Mouse (Mus musculus) thymus, postnatal 0 days (tissue): ENCODE results near the gene Ceacam18. TPM values are rescaled to one million over a fixed set of nuclear protein-coding genes. Genes with fewer than 3 reads are reported as not detected.
"Not testable (repeated sequence)": the region's sequence is repeated elsewhere in the genome, so short reads cannot be mapped to it uniquely, and the experiment has no call there.

ENCODE experiments used
- DNase-seq: peaks from one replicate; pipeline ENCODE4 v3.0.0-alpha.2; 2015; ENCODE audit warnings: low spot score
- polyA plus RNA-seq: library from polyadenylated mRNA; unstranded; fragments of >200 nt; fragmentation: Nextera tagmentation; extraction: Ambion mirVana; gene quantifications from 2 replicates; pipeline ENCODE4 v1.2.1, GENCODE M21; 2015

Ceacam18 gene
- polyA plus RNA-seq, 1 experiment from 2014 or later: 0.29 TPM

DNA sequence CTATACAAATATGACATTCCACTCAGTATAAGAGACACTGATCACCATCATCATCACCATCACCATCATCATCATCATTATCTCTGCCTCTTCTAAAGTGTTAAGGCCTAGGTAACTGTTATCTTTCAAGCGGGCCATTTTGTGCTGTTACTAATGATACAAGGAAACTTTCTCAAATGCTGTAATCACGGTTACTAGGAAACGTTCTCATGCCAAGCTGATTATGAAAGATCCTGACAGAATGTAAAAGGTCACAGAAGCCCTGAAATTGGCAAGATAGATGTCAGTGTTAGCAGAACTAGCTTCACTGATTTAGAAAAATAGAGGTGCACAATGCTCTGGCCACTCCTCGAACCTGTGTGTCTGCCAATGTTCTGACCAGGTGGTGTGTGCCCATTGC is 32.7 kb downstream of the Ceacam18 start:
- not testable (repeated sequence) for DNase-seq

GRCm38 (mm10) chr7:43668582-43668981 is 34.1 kb downstream of the Ceacam18 start:
- DNase-seq: peak; percentile 56

GRCm38 (mm10) chr7:43671064-43671808 is 36.7 kb downstream of the Ceacam18 start:
- no peak for DNase-seq

- peak; percentile 92 for DNase-seq
These were observed 37.5 kb downstream of the Ceacam18 start, which contains the start of gene Ctu1 for GRCm38 (mm10) chr7:43671809-43672580. Gene Ctu1, plus strand, starts transcription at chr7:43672016.

DNA sequence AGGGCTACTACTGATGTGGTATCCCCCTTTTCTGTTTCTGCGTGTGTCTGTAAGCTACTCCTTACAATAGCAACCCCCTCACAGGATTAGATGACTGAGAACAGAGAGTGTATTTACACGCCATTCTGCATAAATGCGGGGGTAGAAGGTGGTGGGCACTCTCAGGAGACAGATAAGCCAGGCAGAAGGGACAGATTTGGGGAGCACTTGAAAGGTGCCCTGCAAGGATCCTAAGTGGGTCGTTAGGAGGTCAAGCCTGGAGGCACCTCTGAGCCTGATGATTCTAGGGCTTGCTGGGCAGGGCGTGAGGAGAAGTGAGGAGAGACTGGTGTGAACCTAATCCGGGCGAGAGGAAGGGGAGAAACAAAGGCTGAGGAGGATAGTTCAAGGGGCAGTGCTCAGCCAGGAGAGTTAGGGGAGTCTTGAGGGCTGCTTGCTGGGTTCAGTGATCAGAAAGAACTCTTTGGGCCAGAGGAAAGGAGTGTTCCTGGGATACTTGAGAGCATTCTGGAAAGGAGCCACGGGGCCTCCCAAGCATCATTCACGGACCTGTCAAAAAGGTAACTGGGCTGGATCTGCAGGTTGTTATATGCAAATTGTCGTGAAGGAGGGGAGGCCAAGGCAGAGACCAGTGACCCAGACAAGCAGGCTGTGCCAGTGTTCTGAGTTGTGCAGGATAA is 38.2 kb downstream of the Ceacam18 start:
- no peak for DNase-seq

DNA sequence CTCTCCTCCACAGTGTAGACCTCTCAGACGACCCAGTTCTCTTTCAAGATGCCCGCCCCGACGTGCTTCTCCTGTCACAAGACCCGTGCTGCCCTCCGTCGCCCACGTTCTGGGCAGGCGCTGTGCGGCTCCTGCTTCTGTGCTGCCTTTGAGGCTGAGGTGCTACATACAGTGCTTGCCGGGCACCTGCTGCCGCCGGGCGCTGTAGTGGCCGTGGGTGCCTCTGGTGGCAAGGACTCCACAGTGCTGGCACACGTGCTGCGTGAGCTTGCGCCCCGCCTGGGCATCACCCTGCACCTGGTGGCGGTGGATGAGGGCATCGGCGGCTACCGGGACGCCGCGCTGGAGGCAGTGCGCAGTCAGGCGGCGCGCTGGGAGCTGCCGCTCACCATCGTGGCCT is 40.6 kb downstream of the Ceacam18 start:
- no peak for DNase-seq

GRCm38 (mm10) chr7:43678517-43678916 is 44.0 kb downstream of the Ceacam18 start:
- peak; percentile 16 for DNase-seq

- peak; percentile 53 for DNase-seq
These were observed 46.5 kb downstream of the Ceacam18 start for GRCm38 (mm10) chr7:43680960-43681359.

DNA sequence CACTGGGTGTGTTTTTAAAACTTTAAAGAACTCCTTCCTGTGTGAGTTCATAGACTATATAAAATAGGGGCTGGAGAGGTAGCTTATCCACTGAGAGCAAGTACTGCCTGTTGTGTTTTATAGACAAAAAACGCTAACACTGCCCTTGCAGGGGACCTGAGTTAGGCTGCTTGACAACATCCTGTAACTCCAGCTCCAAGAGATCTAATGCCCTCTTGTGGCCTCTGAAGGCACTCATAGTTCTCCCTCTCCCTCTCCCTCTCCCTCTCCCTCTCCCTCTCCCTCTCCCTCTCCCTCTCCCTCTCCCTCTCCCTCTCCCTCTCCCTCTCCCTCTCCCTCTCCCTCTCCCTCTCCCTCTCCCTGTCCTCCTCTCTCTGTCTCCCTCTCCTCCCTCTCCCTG is 48.0 kb downstream of the Ceacam18 start:
- not testable (repeated sequence) for DNase-seq

GRCm38 (mm10) chr7:43685088-43685487 is 50.6 kb downstream of the Ceacam18 start:
- no peak for DNase-seq

DNA sequence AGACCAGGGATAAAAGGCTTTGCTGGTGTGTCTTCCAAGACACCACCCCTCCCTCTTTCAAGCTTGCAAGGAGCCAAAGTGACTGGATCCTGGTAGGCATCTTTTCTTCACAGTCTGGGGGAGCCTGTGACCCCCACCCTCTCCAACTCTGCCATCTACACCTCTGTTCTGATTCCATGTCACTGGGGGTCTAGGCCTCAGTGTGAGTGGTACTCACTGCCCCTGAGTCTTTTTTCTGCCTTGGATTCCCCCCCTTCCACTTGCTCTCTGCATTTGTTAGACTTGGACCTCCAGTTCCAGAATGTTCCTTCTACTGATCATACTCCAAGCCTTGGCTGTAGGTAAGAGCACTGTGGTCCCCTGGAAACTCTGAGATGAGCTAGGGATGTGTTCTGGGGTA is 55.6 kb downstream of the Ceacam18 start, which contains the start of gene Klk14:
Gene Klk14 (plus strand): TSS at position 301 of the 400 bp plus-strand sequence.
- no peak for DNase-seq

Other genes with a start within 250 kb of the Ceacam18 start
- gene Siglecg, start 226.5 kb upstream of the Ceacam18 start, polyA plus RNA-seq: 0.48 and 0.49 TPM in 2 replicates
- gene Lim2, start 207.0 kb upstream of the Ceacam18 start, polyA plus RNA-seq: not detected in 2 replicates
- 94.0 and 101 TPM in 2 replicates for gene Nkg7, start 197.6 kb upstream of the Ceacam18 start, polyA plus RNA-seq
- gene Cldnd2, start 193.9 kb upstream of the Ceacam18 start, polyA plus RNA-seq: not detected in 2 replicates
- gene Etfb, start 190.6 kb upstream of the Ceacam18 start, polyA plus RNA-seq: 232 and 257 TPM in 2 replicates
- 0.17 TPM in 1 of 2 replicates, not detected in the other for gene Gm45233, start 190.6 kb upstream of the Ceacam18 start, polyA plus RNA-seq
- gene Vsig10l, start 171.6 kb upstream of the Ceacam18 start, polyA plus RNA-seq: 1.5 TPM in 2 replicates
- gene Iglon5, start 144.6 kb upstream of the Ceacam18 start, polyA plus RNA-seq: not detected in 2 replicates
- gene 4931406B18Rik, start 128.8 kb upstream of the Ceacam18 start, polyA plus RNA-seq: not detected in 2 replicates
- gene Cd33, start 90.3 kb upstream of the Ceacam18 start, polyA plus RNA-seq: 1.4 TPM in 2 replicates
- 1.3 and 1.4 TPM in 2 replicates for gene Zfp658, start 72.5 kb upstream of the Ceacam18 start, polyA plus RNA-seq
- 6.4 and 6.5 TPM in 2 replicates for gene Zfp719, start 55.1 kb upstream of the Ceacam18 start, polyA plus RNA-seq
- 0.12 TPM in 1 of 2 replicates, not detected in the other for gene Zfp819, start 27.5 kb upstream of the Ceacam18 start, polyA plus RNA-seq
- 0.43 and 0.73 TPM in 2 replicates for gene Siglece, start 25.5 kb downstream of the Ceacam18 start, polyA plus RNA-seq
- gene Ctu1, start 37.3 kb downstream of the Ceacam18 start, polyA plus RNA-seq: 11.7 and 12.9 TPM in 2 replicates
- gene Klk14, start 55.7 kb downstream of the Ceacam18 start, polyA plus RNA-seq: 0.17 and 0.18 TPM in 2 replicates
- gene Klk13, start 77.9 kb downstream of the Ceacam18 start, polyA plus RNA-seq: 0.36 and 0.49 TPM in 2 replicates
- not detected in 2 replicates for gene Klk12, start 134.2 kb downstream of the Ceacam18 start, polyA plus RNA-seq
- 0.51 and 0.96 TPM in 2 replicates for gene Klk11, start 139.9 kb downstream of the Ceacam18 start, polyA plus RNA-seq
- gene Klk10, start 146.3 kb downstream of the Ceacam18 start, polyA plus RNA-seq: 0.55 and 0.63 TPM in 2 replicates
- gene Klk9, start 157.2 kb downstream of the Ceacam18 start, polyA plus RNA-seq: 0.19 and 0.30 TPM in 2 replicates
- gene Klk8, start 162.9 kb downstream of the Ceacam18 start, polyA plus RNA-seq: 37.9 and 44.9 TPM in 2 replicates
- 1.1 and 1.4 TPM in 2 replicates for gene Klk7, start 176.6 kb downstream of the Ceacam18 start, polyA plus RNA-seq
- gene Klk6, start 189.8 kb downstream of the Ceacam18 start, polyA plus RNA-seq: 0.92 and 1.7 TPM in 2 replicates
- 0.84 and 0.91 TPM in 2 replicates for gene Klk5, start 207.3 kb downstream of the Ceacam18 start, polyA plus RNA-seq
- 0.65 and 1.4 TPM in 2 replicates for gene Klk4, start 246.5 kb downstream of the Ceacam18 start, polyA plus RNA-seq